Mouse (Mus musculus) bone marrow macrophage, adult 2 months (primary cell): ENCODE results near the gene Asf1b. TPM values are rescaled to one million over a fixed set of nuclear protein-coding genes. Genes with fewer than 3 reads are reported as not detected.
A peak's percentile ranks its signal among the peaks of the same experiment; 100 is the strongest.

ENCODE experiments used
- H3K27ac ChIP-seq: 2 replicates; pipeline ENCODE4 v1.5.1; 2012; ENCODE audit warnings: low read depth, low read length; ENCODE audit not compliant: insufficient read depth
- H3K4me1 ChIP-seq: 2 replicates; pipeline ENCODE4 v1.6.1; 2012; ENCODE audit warnings: low read length; ENCODE audit not compliant: control insufficient read depth, insufficient read depth
- H3K4me3 ChIP-seq: 2 replicates; pipeline ENCODE4 v1.5.1; 2012; ENCODE audit warnings: mild to moderate bottlenecking, low read length, moderate library complexity; ENCODE audit not compliant: insufficient read depth
- CTCF ChIP-seq: IDR thresholded peaks from 2 replicates; pipeline ENCODE4 v1.5.1; 2012; ENCODE audit warnings: low read depth, mild to moderate bottlenecking, low read length, moderate library complexity
- POLR2A ChIP-seq: IDR thresholded peaks from 2 replicates; pipeline ENCODE4 v1.6.1; 2012; ENCODE audit warnings: mild to moderate bottlenecking, low read depth, low read length, borderline replicate concordance
- polyA plus RNA-seq: library from polyadenylated mRNA; stranded (reverse); fragments of >200 nt; gene quantifications from 2 replicates; pipeline ENCODE4 v1.2.4, GENCODE M21; 2012; ENCODE audit not compliant: missing spikeins, insufficient read depth, insufficient read length

The Asf1b gene
- polyA plus RNA-seq, 1 experiment: 42.9 TPM

DNA sequence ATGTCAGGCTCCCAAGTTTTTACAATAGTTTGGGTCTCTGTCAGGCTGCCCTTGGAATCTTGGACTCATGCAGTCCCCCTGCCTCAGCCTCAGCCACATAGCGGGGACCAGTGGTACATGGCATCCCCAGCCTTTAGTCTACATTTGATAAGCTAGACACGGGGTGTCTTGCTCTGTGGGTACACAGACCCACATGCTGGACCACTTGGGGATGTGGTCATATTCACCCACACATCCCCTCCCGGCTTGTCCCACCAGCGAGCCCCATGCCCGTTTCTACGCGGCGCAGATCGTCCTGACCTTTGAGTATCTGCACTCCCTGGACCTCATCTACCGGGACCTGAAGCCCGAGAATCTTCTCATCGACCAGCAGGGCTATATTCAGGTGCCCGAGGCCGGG, 34.9 kb downstream of the Asf1b start:
- Histone ChIP-seq H3K4me1 (peaks cover 34% of the 10 kb centered on the region), H3K27ac (no peak overlapping the region), H3K4me3 (no peak overlapping the region)
- TF ChIP-seq CTCF: no peak
- no peak for TF ChIP-seq POLR2A

DNA sequence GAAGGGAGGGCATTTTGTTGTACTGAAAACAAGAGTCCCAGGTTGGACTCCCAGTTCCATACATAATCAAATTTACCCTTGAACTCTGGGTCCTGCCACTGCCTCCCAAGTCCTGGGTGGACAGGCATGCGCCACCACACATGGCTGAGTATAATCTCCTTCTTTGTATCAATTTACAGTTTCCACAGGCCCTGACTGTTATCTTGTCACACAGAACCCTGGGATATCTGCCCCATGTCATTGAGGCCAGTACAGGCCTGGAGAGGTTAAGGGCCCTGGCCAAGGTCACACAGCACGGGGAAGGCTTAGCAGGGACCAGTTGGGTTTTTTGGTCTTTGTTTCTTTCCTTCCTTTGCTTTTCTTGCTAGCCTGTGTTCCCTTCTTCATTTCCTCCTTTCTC, 37.2 kb downstream of the Asf1b start:
- Histone ChIP-seq H3K4me3 (no peak overlapping the region), H3K4me1 (peaks cover 36% of the 10 kb centered on the region), H3K27ac (no peak overlapping the region)
- TF ChIP-seq POLR2A (no peak), CTCF (no peak)

DNA sequence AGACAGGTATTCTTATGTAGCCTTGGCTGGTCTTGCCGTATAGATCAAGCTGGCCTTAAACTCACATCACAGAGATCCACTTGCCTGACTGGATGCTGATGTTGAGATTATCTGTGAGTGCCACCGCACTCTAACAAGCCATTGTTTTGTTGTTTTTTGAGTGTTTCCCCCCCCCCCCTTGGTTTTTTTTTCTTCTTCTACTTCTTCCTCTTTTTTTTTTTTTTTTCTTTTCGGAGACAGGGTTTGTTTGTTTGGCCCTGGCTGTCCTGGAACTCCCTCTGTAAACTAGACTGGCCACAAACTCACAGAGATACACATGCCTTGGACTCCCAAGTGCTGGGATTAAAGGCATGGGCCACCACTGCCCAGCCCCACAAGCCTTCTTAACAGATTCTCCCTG, 38.7 kb downstream of the Asf1b start:
- H3K4me3 ChIP-seq: no peak overlapping the region
- peaks cover 28% of the 10 kb centered on the region for H3K4me1 ChIP-seq
- peak overlapping the region; percentile 33; the same call in 1 of the 2 replicates for H3K27ac ChIP-seq
- TF ChIP-seq POLR2A: no peak
- TF ChIP-seq CTCF: no peak

DNA sequence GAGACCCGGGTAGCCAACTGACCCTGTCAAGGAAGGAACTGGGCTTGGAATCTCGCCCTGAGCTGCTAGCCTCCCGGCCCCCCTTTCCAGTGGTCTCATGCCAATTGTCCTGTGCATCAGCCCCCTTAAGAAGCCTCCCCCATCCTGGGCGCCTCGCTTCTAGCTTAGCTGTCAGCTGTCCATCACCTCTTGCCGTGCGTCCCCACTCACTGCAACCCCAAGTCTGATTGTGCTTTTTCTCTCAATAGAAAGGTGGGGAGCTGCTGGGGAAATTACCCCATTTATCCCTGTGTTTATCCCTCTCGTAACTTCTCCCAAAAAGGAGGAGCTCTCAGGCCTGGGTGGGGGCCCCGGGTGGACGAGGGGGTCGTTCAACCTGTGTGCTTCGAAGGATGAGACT, 40.7 kb downstream of the Asf1b start:
- H3K4me1 ChIP-seq: peaks cover 21% of the 10 kb centered on the region
- peak overlapping the region; percentile 71; the same call in 1 of the 2 replicates for H3K4me3 ChIP-seq
- 0 out of 2 replicates have a peak overlapping the region, but pooled peaks have one; percentile 70 for H3K27ac ChIP-seq

DNA sequence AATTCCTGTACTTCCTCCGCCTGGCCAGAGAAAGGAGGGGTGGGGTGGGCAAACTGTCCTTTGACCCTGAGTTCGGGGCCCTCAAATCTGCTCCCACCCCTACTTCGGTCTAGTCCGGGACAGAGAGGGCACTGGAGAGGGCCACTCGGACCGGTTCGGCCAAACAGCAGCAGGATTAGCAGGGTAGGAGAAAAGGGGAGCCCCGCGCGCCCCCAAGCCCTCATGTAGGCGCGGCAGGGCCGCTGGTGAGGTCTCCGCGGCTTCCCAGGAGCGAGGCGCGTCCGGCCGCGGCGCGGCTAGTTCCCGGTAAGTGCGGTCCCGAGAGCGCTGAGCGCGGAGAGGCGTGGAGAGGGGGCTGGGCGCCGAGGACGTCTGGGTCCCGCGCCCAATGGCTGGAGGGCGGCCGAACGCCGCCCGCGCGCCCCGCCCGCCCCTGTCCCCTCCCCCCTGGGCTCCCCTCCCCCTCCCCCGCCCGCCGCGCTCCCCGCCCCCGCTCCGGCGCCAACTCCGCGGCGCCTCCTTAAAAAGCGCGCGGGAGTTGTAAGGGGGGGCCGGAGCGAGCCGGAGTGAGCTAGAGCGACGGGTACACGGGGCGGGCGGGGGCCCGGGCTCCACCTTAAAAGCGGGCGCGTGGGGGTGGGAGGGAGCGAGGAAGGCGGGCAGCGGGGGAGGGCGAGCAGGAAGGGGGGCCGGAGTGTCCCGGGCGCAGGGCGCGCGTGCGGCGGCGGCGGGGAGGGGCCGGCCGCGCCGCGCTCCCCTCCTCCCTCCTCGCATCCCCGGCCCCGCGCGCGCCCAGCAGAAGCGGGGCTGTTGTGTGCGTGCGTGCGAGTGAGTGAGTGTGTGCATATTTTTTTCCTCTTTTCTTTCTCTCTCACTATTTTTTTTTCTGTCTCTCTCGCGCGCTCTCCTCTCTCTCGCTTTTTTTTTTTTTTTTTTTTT, 41.5 kb downstream of the Asf1b start:
- Histone ChIP-seq H3K4me1 (peaks cover 21% of the 10 kb centered on the region), H3K27ac (peak overlapping the region; percentile 77), H3K4me3 (peak overlapping the region; percentile 76)
- TF ChIP-seq POLR2A (peak; percentile 7; the same call in 1 of the 2 replicates), CTCF (no peak)

More for the DNA sequence above, 40.7 kb downstream of the Asf1b start:
- TF ChIP-seq POLR2A (no peak), CTCF (no peak)

DNA sequence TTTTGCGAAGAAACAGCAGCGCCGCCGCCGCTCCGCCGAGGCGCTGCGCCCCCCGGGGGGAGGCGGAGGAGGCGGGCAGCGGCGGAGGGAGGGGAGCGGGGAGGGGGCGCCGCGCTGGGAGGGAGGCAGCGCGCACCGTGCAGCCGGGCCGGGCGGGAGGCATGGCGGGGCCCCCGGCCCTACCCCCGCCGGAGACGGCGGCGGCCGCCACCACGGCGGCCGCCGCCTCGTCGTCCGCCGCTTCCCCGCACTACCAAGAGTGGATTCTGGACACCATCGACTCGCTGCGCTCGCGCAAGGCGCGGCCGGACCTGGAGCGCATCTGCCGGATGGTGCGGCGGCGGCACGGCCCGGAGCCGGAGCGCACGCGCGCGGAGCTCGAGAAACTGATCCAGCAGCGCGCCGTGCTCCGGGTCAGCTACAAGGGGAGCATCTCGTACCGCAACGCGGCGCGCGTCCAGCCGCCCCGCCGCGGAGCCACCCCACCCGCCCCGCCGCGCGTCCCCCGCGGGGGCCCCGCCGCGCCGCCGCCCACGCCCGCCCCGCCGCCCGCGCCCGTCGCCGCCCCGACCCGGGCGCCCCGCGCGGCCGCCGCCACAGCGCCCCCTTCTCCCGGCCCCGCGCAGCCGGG, 42.3 kb downstream of the Asf1b start, which contains the start of gene Samd1:
TSS of gene Samd1 (plus strand) at position 162 of the 631 bp plus-strand sequence.
- Histone ChIP-seq H3K27ac (peak within 1 kb of the TSS; percentile 77), H3K4me1 (peaks cover 21% of the 10 kb centered on the region), H3K4me3 (peak within 1 kb of the TSS; percentile 76)
- TF ChIP-seq POLR2A: no peak
- no peak for TF ChIP-seq CTCF

DNA sequence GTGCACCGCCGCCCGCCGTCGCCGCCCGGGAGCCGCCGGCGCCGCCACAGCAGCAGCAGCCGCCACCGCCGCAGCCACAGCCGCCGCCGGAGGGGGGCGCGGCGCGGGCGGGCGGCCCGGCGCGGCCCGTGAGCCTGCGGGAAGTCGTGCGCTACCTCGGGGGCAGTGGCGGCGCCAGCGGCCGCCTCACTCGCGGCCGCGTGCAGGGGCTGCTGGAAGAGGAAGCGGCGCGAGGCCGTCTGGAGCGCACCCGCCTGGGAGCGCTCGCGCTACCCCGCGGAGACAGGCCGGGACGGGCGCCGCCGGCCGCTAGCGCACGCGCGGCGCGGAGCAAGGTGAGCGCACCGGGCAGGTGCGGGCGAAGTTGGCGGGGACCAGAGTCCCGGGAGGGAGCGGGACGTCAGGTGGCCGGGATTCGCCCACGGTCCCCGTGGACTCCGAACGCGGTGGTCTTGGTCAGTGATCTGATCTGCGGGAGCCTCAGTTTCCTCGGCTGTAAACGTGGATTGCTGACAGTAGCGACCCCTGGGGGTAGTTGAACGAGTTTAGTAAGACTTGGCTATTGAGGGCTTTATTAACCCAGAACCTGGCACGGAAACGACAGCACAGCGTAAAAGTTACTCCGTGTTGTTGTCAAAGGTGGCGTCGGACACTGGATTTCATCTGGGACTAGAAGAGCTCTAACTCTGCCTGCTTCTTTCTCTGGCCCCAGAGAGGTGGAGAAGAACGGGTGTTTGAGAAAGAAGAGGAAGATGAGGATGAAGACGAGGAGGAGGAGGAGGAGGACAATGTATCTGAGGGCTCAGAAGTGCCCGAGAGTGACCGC, 43.1 kb downstream of the Asf1b start:
- Histone ChIP-seq H3K4me1 (peaks cover 23% of the 10 kb centered on the region), H3K4me3 (peak overlapping the region; percentile 67)
- TF ChIP-seq CTCF (no peak; the same call in 1 of the 2 replicates), POLR2A (no peak)

DNA sequence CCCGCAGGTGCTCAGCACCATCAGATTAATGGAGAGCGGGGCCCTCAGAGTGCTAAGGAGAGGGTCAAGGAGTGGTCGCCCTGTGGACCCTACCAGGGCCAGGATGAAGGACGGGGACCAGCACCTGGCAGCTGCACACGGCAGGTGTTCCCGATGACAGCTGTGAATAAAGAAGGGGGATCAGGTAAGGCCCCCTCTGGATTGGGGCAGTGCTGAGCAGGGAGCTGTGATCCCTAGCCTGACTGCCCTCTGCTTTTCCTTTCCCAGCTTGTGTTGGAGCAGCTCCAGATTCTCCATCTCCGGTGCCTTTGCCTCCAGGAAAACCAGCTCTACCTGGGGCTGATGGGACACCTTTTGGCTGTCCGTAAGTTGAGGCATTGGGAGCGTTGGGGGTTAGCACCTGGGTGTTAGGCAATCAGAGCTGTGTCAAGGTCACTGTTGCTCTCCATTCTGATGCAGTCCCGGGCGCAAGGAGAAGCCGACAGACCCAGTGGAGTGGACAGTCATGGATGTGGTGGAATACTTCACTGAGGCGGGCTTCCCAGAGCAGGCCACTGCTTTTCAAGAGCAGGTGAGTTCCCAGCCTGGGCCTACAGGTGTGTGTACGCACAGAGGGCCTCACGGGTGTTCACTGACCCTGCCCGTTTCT, 43.9 kb downstream of the Asf1b start:
- Histone ChIP-seq H3K27ac (no peak overlapping the region), H3K4me1 (peaks cover 20% of the 10 kb centered on the region), H3K4me3 (peak overlapping the region; percentile 67)
- TF ChIP-seq POLR2A (no peak), CTCF (no peak)

More for the DNA sequence above, 43.1 kb downstream of the Asf1b start:
- H3K27ac ChIP-seq: peak overlapping the region; percentile 55

DNA sequence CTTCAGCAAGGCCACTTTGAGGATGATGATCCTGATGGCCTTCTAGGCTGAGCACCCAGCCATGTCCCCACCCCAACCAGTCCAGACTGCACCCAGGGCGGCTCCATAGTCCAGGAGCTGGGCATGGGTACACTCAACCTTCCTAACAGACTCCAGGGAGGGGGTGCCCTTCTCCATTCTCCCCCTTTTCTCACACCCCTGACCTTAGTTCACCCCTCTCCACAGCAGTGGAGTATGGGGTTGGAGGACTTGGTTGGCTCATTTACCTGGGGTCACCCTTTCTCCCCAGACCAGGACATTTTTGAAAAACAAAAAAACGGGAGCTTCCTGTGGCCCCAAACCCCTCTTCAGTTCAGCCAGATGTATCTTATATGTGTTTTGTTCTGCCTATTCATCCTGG, 44.5 kb downstream of the Asf1b start:
- Histone ChIP-seq H3K4me3 (no peak overlapping the region), H3K4me1 (peaks cover 14% of the 10 kb centered on the region)
- TF ChIP-seq CTCF (no peak), POLR2A (no peak)

More for the DNA sequence above, 44.5 kb downstream of the Asf1b start:
- no peak overlapping the region for H3K27ac ChIP-seq
